Mouse (Mus musculus): ENCODE measurements around the gene Crisp2. TPM values are rescaled to one million over a fixed set of nuclear protein-coding genes. Genes with fewer than 3 reads are reported as not detected.

The Crisp2 gene
- polyA plus RNA-seq (2014; fragmentation: Illumina TruSeq; extraction: RNeasy Lipid Tissue Mini Kit (QIAGEN cat#74804); ENCODE audit: low read depth, low replicate concordance) = 0.58 TPM

GRCm38 (mm10) chr17:40806953-40807572 is at the start of gene Crisp2:
Gene Crisp2 (minus strand): TSS chr17:40807003.

GRCm38 (mm10) chr17:40810934-40811333 is 4.1 kb upstream of the Crisp2 start, which contains the start of gene Rhag:
Gene Rhag (plus strand): TSS chr17:40811126.

GRCm38 (mm10) chr17:40726820-40727219 is 80.0 kb downstream of the Crisp2 start, which contains the start of gene Esp1:
Gene Esp1 (plus strand): TSS chr17:40727120.

Other genes starting within 250 kb of the Crisp2 start
- gene Esp6, start 245.5 kb downstream of the Crisp2 start, polyA plus RNA-seq (2014; fragmentation: Illumina TruSeq; extraction: RNeasy Lipid Tissue Mini Kit (QIAGEN cat#74804); ENCODE audit: low read depth, low replicate concordance) = not detected
- gene Esp4, start 208.4 kb downstream of the Crisp2 start, polyA plus RNA-seq (2014; fragmentation: Illumina TruSeq; extraction: RNeasy Lipid Tissue Mini Kit (QIAGEN cat#74804); ENCODE audit: low read depth, low replicate concordance) = not detected
- not detected for gene Esp3, start 174.9 kb downstream of the Crisp2 start, polyA plus RNA-seq (2014; fragmentation: Illumina TruSeq; extraction: RNeasy Lipid Tissue Mini Kit (QIAGEN cat#74804); ENCODE audit: low read depth, low replicate concordance)
- gene Esp1, start 79.9 kb downstream of the Crisp2 start, polyA plus RNA-seq (2014; fragmentation: Illumina TruSeq; extraction: RNeasy Lipid Tissue Mini Kit (QIAGEN cat#74804); ENCODE audit: low read depth, low replicate concordance) = not detected
- not detected for gene Rhag, start 4.1 kb upstream of the Crisp2 start, polyA plus RNA-seq (2014; fragmentation: Illumina TruSeq; extraction: RNeasy Lipid Tissue Mini Kit (QIAGEN cat#74804); ENCODE audit: low read depth, low replicate concordance)
- 1.7 TPM for gene 9130008F23Rik, start 73.6 kb upstream of the Crisp2 start, polyA plus RNA-seq (2014; fragmentation: Illumina TruSeq; extraction: RNeasy Lipid Tissue Mini Kit (QIAGEN cat#74804); ENCODE audit: low read depth, low replicate concordance)
- gene Glyatl3, start 107.3 kb upstream of the Crisp2 start, polyA plus RNA-seq (2014; fragmentation: Illumina TruSeq; extraction: RNeasy Lipid Tissue Mini Kit (QIAGEN cat#74804); ENCODE audit: low read depth, low replicate concordance) = not detected
- gene Mut, start 127.7 kb upstream of the Crisp2 start, polyA plus RNA-seq (2014; fragmentation: Illumina TruSeq; extraction: RNeasy Lipid Tissue Mini Kit (QIAGEN cat#74804); ENCODE audit: low read depth, low replicate concordance) = 283 TPM
- gene Cenpq, start 128.0 kb upstream of the Crisp2 start, polyA plus RNA-seq (2014; fragmentation: Illumina TruSeq; extraction: RNeasy Lipid Tissue Mini Kit (QIAGEN cat#74804); ENCODE audit: low read depth, low replicate concordance) = 46.9 TPM